Mouse (Mus musculus): ENCODE results near the gene Spred1. TPM values are rescaled to one million over a fixed set of nuclear protein-coding genes. Genes with fewer than 3 reads are reported as not detected.

The Spred1 gene
- polyA plus RNA-seq, 1 experiment from 2014 or later: 5.8 TPM

- Histone ChIP-seq H3K9ac (ENCODE audit: low read length) (no peak overlapping the region), H3K4me3 (ENCODE audit: low read depth, low read length) (no peak overlapping the region), H3K4me2 (replicated peaks; ENCODE audit: low read depth) (no peak overlapping the region), H3K9me3 (ENCODE audit: control insufficient read depth, low read length) (no peaks in the 10 kb centered on the region), H3K27me3 (ENCODE audit: control insufficient read depth, insufficient read depth, low read length) (no peaks in the 10 kb centered on the region), H3K4me1 (replicated peaks; ENCODE audit: control insufficient read depth, insufficient read depth) (no peaks in the 10 kb centered on the region), H3K36me3 (ENCODE audit: control insufficient read depth, insufficient read depth, low read length) (no peaks in the 10 kb centered on the region), H3K27ac (replicated peaks) (no peak overlapping the region)
- 49% methylated on average over 3 of the region's 3 CpGs for WGBS
- DNase-seq (ENCODE audit: low spot score): no peak
- TF ChIP-seq EP300 (optimal IDR thresholded peaks at IDR 0.05) (no peak), CTCF (IDR thresholded peaks at IDR 0.05; ENCODE audit: low read depth) (no peak)
- ATAC-seq (ENCODE audit: low FRiP score, low TSS enrichment): no peak
Observed at GRCm38 (mm10) chr2:117169037-117169436, 47.9 kb downstream of the Spred1 start.

- H3K4me1 ChIP-seq (replicated peaks; ENCODE audit: control insufficient read depth, insufficient read depth): no peaks in the 10 kb centered on the region
- H3K4me2 ChIP-seq (replicated peaks; ENCODE audit: low read depth): no peak overlapping the region
- no peak overlapping the region for H3K9ac ChIP-seq (ENCODE audit: low read length)
- ATAC-seq (ENCODE audit: low FRiP score, low TSS enrichment): no peak
- no peaks in the 10 kb centered on the region for H3K36me3 ChIP-seq (ENCODE audit: control insufficient read depth, insufficient read depth, low read length)
- WGBS: 79% methylated on average over 4 of the region's 4 CpGs
- no peak overlapping the region for H3K27ac ChIP-seq (replicated peaks)
- TF ChIP-seq CTCF (IDR thresholded peaks at IDR 0.05; ENCODE audit: low read depth) (peak; percentile 55), EP300 (optimal IDR thresholded peaks at IDR 0.05) (no peak)
- H3K9me3 ChIP-seq (ENCODE audit: control insufficient read depth, low read length): no peaks in the 10 kb centered on the region
- DNase-seq (ENCODE audit: low spot score): no peak
- H3K4me3 ChIP-seq (ENCODE audit: low read depth, low read length): no peak overlapping the region
- H3K27me3 ChIP-seq (ENCODE audit: control insufficient read depth, insufficient read depth, low read length): no peaks in the 10 kb centered on the region
Observed at GRCm38 (mm10) chr2:117172981-117173380, 51.8 kb downstream of the Spred1 start.

GRCm38 (mm10) chr2:117176066-117176465, 54.9 kb downstream of the Spred1 start:
- no peak overlapping the region for H3K27ac ChIP-seq (replicated peaks)
- H3K27me3 ChIP-seq (ENCODE audit: control insufficient read depth, insufficient read depth, low read length): no peaks in the 10 kb centered on the region
- no peaks in the 10 kb centered on the region for H3K4me1 ChIP-seq (replicated peaks; ENCODE audit: control insufficient read depth, insufficient read depth)
- no peak for DNase-seq (ENCODE audit: low spot score)
- no peak overlapping the region for H3K4me2 ChIP-seq (replicated peaks; ENCODE audit: low read depth)
- WGBS: 85% methylated on average over 4 of the region's 4 CpGs
- no peak for TF ChIP-seq CTCF (IDR thresholded peaks at IDR 0.05; ENCODE audit: low read depth)
- TF ChIP-seq EP300 (optimal IDR thresholded peaks at IDR 0.05): no peak
- H3K36me3 ChIP-seq (ENCODE audit: control insufficient read depth, insufficient read depth, low read length): no peaks in the 10 kb centered on the region
- no peak for ATAC-seq (ENCODE audit: low FRiP score, low TSS enrichment)
- no peaks in the 10 kb centered on the region for H3K9me3 ChIP-seq (ENCODE audit: control insufficient read depth, low read length)
- H3K9ac ChIP-seq (ENCODE audit: low read length): no peak overlapping the region
- H3K4me3 ChIP-seq (ENCODE audit: low read depth, low read length): no peak overlapping the region

GRCm38 (mm10) chr2:117176937-117177336, 55.8 kb downstream of the Spred1 start:
- TF ChIP-seq CTCF (IDR thresholded peaks at IDR 0.05; ENCODE audit: low read depth) (no peak), EP300 (optimal IDR thresholded peaks at IDR 0.05) (no peak)
- Histone ChIP-seq H3K4me3 (ENCODE audit: low read depth, low read length) (no peak overlapping the region), H3K9ac (ENCODE audit: low read length) (no peak overlapping the region), H3K9me3 (ENCODE audit: control insufficient read depth, low read length) (no peaks in the 10 kb centered on the region), H3K4me1 (replicated peaks; ENCODE audit: control insufficient read depth, insufficient read depth) (no peaks in the 10 kb centered on the region), H3K4me2 (replicated peaks; ENCODE audit: low read depth) (no peak overlapping the region), H3K27ac (replicated peaks) (no peak overlapping the region), H3K36me3 (ENCODE audit: control insufficient read depth, insufficient read depth, low read length) (no peaks in the 10 kb centered on the region), H3K27me3 (ENCODE audit: control insufficient read depth, insufficient read depth, low read length) (no peaks in the 10 kb centered on the region)
- 73% methylated on average over 4 of the region's 4 CpGs for WGBS
- DNase-seq (ENCODE audit: low spot score) (no peak), ATAC-seq (ENCODE audit: low FRiP score, low TSS enrichment) (no peak)

GRCm38 (mm10) chr2:117180250-117180885, 59.2 kb downstream of the Spred1 start:
- H3K4me3 ChIP-seq (ENCODE audit: low read depth, low read length): no peak overlapping the region
- WGBS: 32% methylated on average over 7 of the region's 7 CpGs
- TF ChIP-seq EP300 (optimal IDR thresholded peaks at IDR 0.05): no peak
- TF ChIP-seq CTCF (IDR thresholded peaks at IDR 0.05; ENCODE audit: low read depth): peak; percentile 98
- no peaks in the 10 kb centered on the region for H3K4me1 ChIP-seq (replicated peaks; ENCODE audit: control insufficient read depth, insufficient read depth)
- H3K9ac ChIP-seq (ENCODE audit: low read length): no peak overlapping the region
- peak; percentile 80 for DNase-seq (ENCODE audit: low spot score)
- no peaks in the 10 kb centered on the region for H3K27me3 ChIP-seq (ENCODE audit: control insufficient read depth, insufficient read depth, low read length)
- H3K27ac ChIP-seq (replicated peaks): no peak overlapping the region
- H3K36me3 ChIP-seq (ENCODE audit: control insufficient read depth, insufficient read depth, low read length): 0 out of 2 replicates have a peak, but pooled peaks cover 2% of the 10 kb centered on the region
- no peak overlapping the region for H3K4me2 ChIP-seq (replicated peaks; ENCODE audit: low read depth)
- no peaks in the 10 kb centered on the region for H3K9me3 ChIP-seq (ENCODE audit: control insufficient read depth, low read length)
- peak; percentile 82 for ATAC-seq (ENCODE audit: low FRiP score, low TSS enrichment)

- H3K36me3 ChIP-seq (ENCODE audit: control insufficient read depth, insufficient read depth, low read length): 0 out of 2 replicates have a peak, but pooled peaks cover 2% of the 10 kb centered on the region
- no peaks in the 10 kb centered on the region for H3K9me3 ChIP-seq (ENCODE audit: control insufficient read depth, low read length)
- no peak overlapping the region for H3K4me2 ChIP-seq (replicated peaks; ENCODE audit: low read depth)
- H3K4me1 ChIP-seq (replicated peaks; ENCODE audit: control insufficient read depth, insufficient read depth): no peaks in the 10 kb centered on the region
- no peaks in the 10 kb centered on the region for H3K27me3 ChIP-seq (ENCODE audit: control insufficient read depth, insufficient read depth, low read length)
- no peak for TF ChIP-seq CTCF (IDR thresholded peaks at IDR 0.05; ENCODE audit: low read depth)
- TF ChIP-seq EP300 (optimal IDR thresholded peaks at IDR 0.05): no peak
- DNase-seq (ENCODE audit: low spot score) (peak; percentile 20), ATAC-seq (ENCODE audit: low FRiP score, low TSS enrichment) (peak; percentile 54; the same call in 1 of the 2 replicates)
- no peak overlapping the region for H3K4me3 ChIP-seq (ENCODE audit: low read depth, low read length)
- H3K27ac ChIP-seq (replicated peaks): no peak overlapping the region
- no peak overlapping the region for H3K9ac ChIP-seq (ENCODE audit: low read length)
- WGBS: 77% methylated on average over 4 of the region's 4 CpGs
Observed at GRCm38 (mm10) chr2:117185587-117185986, 64.4 kb downstream of the Spred1 start.

Measured in stomach, postnatal 0 days (tissue).